Mouse (Mus musculus): ENCODE data around the gene Slc25a24. TPM values are rescaled to one million over a fixed set of nuclear protein-coding genes. Genes with fewer than 3 reads are reported as not detected.

Slc25a24 gene
- polyA plus RNA-seq, 1 experiment from 2014 or later, result 27.5 TPM

DNA sequence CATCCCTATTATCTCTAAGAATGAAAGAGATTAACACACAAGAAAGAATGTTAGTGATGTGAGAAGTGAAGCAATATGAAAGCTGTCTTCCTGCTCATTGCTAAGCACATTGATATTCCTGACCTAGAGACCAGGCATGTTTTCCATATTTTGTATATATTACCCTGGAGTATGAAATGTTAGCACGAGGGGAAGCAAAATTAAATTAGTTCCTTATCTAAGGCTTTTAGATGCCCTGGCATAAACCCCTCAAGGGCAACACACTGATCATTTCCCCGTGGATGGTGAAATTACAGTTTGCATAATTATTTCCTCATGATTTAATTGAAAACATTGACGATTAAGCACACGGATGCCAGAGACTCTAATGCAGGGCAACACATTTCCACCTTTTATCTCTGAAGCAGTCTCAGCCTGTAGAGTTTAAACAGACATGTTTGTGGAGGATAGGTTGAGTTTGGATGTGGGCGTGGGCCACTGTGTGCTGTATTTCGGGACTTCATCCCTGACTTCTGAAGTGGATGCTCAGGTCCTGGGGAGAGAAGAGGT lies 56.7 kb downstream of the Slc25a24 start:
- 61% methylated on average over 6 of the region's 6 CpGs for WGBS
- Histone ChIP-seq H3K27me3 (ENCODE audit: low read depth, poor library complexity, severe bottlenecking) (0 out of 2 replicates have a peak, but pooled peaks cover 4% of the 10 kb centered on the region), H3K36me3 (no peaks in the 10 kb centered on the region), H3K27ac (no peak overlapping the region), H3K4me1 (peaks cover 10% of the 10 kb centered on the region), H3K4me3 (no peak overlapping the region), H3K9me3 (replicated peaks) (no peaks in the 10 kb centered on the region)
- no peak for DNase-seq (ENCODE audit: low spot score)

- no peaks in the 10 kb centered on the region for H3K4me1 ChIP-seq
- no peak for DNase-seq (ENCODE audit: low spot score)
- no peaks in the 10 kb centered on the region for H3K27me3 ChIP-seq (ENCODE audit: low read depth, poor library complexity, severe bottlenecking)
- no peaks in the 10 kb centered on the region for H3K36me3 ChIP-seq
- H3K27ac ChIP-seq, result no peak overlapping the region
- 90% methylated on average over 2 of the region's 2 CpGs for WGBS
- H3K4me3 ChIP-seq, result no peak overlapping the region
- H3K9me3 ChIP-seq (replicated peaks), result no peaks in the 10 kb centered on the region
These were observed 73.2 kb downstream of the Slc25a24 start for GRCm38 (mm10) chr3:109196166-109196565.

DNA sequence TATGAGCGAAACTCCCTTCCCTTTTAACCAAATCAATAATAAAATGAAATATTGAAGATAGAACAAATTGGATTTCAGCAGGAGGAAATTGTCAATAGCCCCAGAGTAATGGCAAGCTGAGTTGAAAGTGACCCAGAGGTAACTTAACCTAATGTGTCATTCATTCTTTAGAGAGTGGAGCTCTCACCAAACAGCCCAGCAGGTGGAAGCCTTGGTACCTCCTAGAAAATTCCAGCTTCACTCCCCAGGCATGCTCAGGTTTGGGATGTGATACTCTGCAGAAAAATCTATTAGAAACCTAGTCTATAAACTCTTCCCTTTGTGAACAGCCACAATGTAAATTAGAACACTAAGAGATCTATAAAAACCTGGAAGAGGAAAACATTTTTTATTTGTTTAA lies 76.3 kb downstream of the Slc25a24 start:
- WGBS, result 100% methylated on average over 1 of the region's 1 CpGs
- H3K36me3 ChIP-seq, result no peaks in the 10 kb centered on the region
- DNase-seq (ENCODE audit: low spot score), result no peak
- H3K4me1 ChIP-seq, result no peaks in the 10 kb centered on the region
- H3K27me3 ChIP-seq (ENCODE audit: low read depth, poor library complexity, severe bottlenecking), result no peaks in the 10 kb centered on the region
- no peak overlapping the region for H3K4me3 ChIP-seq
- no peaks in the 10 kb centered on the region for H3K9me3 ChIP-seq (replicated peaks)
- H3K27ac ChIP-seq, result no peak overlapping the region

GRCm38 (mm10) chr3:109212322-109212721 lies 89.4 kb downstream of the Slc25a24 start:
- Histone ChIP-seq H3K4me1 (no peaks in the 10 kb centered on the region), H3K27me3 (ENCODE audit: low read depth, poor library complexity, severe bottlenecking) (no peaks in the 10 kb centered on the region), H3K27ac (no peak overlapping the region), H3K9me3 (replicated peaks) (no peaks in the 10 kb centered on the region), H3K4me3 (no peak overlapping the region), H3K36me3 (no peaks in the 10 kb centered on the region)
- DNase-seq (ENCODE audit: low spot score), result no peak
- WGBS, result 87% methylated on average over 3 of the region's 3 CpGs

- no peak overlapping the region for H3K4me3 ChIP-seq
- DNase-seq (ENCODE audit: low spot score), result no peak
- no peaks in the 10 kb centered on the region for H3K27me3 ChIP-seq (ENCODE audit: low read depth, poor library complexity, severe bottlenecking)
- H3K27ac ChIP-seq, result no peak overlapping the region
- H3K36me3 ChIP-seq, result no peaks in the 10 kb centered on the region
- H3K4me1 ChIP-seq, result no peaks in the 10 kb centered on the region
- no peaks in the 10 kb centered on the region for H3K9me3 ChIP-seq (replicated peaks)
These were observed 93.4 kb downstream of the Slc25a24 start for GRCm38 (mm10) chr3:109216352-109216751.

Other genes with a start within 250 kb of the Slc25a24 start
- 0.14 TPM in 1 of 2 replicates, not detected in the other for gene Fndc7, start 233.1 kb upstream of the Slc25a24 start, polyA plus RNA-seq (2016; fragmentation: Nextera tagmentation; extraction: Ambion mirVana)
- gene Prpf38b, start 211.4 kb upstream of the Slc25a24 start, polyA plus RNA-seq (2016; fragmentation: Nextera tagmentation; extraction: Ambion mirVana), result 69.9 and 72.6 TPM in 2 replicates
- gene Henmt1, start 183.3 kb upstream of the Slc25a24 start, polyA plus RNA-seq (2016; fragmentation: Nextera tagmentation; extraction: Ambion mirVana), result 0.48 and 0.88 TPM in 2 replicates
- gene Gm9857, start 182.7 kb upstream of the Slc25a24 start, polyA plus RNA-seq (2016; fragmentation: Nextera tagmentation; extraction: Ambion mirVana), result not detected in 2 replicates
- gene Fam102b, start 95.5 kb upstream of the Slc25a24 start, polyA plus RNA-seq (2016; fragmentation: Nextera tagmentation; extraction: Ambion mirVana), result 4.4 and 4.9 TPM in 2 replicates
- not detected in 2 replicates for gene Slc25a54, start 42.7 kb upstream of the Slc25a24 start, polyA plus RNA-seq (2016; fragmentation: Nextera tagmentation; extraction: Ambion mirVana)
- 3.0 and 3.4 TPM in 2 replicates for gene Vav3, start 217.5 kb downstream of the Slc25a24 start, polyA plus RNA-seq (2016; fragmentation: Nextera tagmentation; extraction: Ambion mirVana)